Mouse (Mus musculus) gastrocnemius, postnatal 14 days (tissue): ENCODE measurements around the gene Tmem185b. TPM values are rescaled to one million over a fixed set of nuclear protein-coding genes. Genes with fewer than 3 reads are reported as not detected.

Source experiments
- DNase-seq: peaks from one replicate; pipeline ENCODE4 v3.0.0; 2021; ENCODE audit warnings: mixed read lengths
- intact Hi-C: fragments of 180-260 bp; cut with DNase I; formaldehyde crosslinking; loops from one replicate; pipeline ENCODE4 v1.15.1; 2025; ENCODE audit warnings: low total_unique reads
- long read RNA-seq, 2 experiments: library from polyadenylated mRNA; stranded (forward); transcript quantifications; one replicate each; pipeline ENCODE4 v2.0.0; 2021
- total RNA-seq, 2 experiments: library from RNA; stranded (reverse); gene quantifications; 2 replicates each; pipeline ENCODE4 v1.2.3; 2021

The Tmem185b gene
- total RNA-seq, result 1 to 10 TPM; 5.5 to 5.9 TPM
- long read RNA-seq, experiment 1, transcript Tmem185b-202 (1 exons, 2,824 nt), result major isoform, 7 of 8 reads
- long read RNA-seq, experiment 1, partial matches to known transcripts, result 0 of 8 reads
- long read RNA-seq, experiment 1, other reads (novel, unspliced or antisense), result 0 of 8 reads
- long read RNA-seq, experiment 2, partial matches to known transcripts, result 0 of 2 reads
- long read RNA-seq, experiment 2, other reads (novel, unspliced or antisense), result 0 of 2 reads

DNA sequence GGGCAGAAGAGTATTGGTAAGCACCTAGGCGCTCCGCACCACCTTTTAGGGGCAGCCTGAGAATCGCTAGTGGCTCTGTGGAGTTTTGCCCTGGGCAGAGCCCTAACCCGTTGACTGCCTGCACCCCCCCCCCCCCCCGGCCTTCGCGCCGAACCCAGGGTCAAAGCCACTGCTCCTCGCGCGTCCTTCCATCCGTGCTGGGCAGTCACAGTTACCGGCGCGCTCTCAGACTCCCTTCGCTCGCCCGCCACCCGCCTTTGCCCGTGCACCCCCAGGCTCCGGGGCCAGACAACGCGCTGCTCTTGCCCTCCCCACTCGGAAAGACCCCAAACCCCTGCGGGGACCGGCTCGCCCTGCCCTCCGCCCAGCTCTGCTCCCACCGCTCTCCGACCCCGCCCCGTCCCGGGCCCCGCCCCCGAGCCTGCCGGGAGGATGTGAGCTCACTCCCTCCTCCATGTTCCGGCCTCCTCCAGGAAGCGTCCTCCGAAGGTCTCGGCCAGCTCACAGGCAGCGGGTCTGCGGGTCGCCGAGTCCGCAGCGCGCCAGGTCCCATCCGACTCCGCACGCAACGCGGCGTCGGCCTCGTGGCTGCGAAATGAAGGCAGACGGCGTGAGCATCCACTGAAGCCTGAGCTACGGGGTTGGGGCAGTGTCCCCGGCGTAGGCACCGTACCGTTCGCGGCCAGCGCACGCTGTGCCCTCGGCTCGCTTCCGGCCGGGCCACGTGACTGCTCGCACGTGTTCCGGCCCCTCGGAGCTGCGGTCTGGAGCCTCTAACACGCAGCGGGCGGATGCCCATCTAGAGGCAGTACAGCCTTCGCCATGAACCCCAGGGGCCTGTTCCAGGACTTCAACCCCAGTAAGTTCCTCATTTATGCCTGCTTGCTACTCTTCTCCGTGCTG is at the start of gene Tmem185b:
TSS of gene Tmem185b (plus strand) at position 472 of the 903 bp plus-strand sequence.
- intact Hi-C loops, result no loop called here
- peak; percentile 95 for DNase-seq

DNA sequence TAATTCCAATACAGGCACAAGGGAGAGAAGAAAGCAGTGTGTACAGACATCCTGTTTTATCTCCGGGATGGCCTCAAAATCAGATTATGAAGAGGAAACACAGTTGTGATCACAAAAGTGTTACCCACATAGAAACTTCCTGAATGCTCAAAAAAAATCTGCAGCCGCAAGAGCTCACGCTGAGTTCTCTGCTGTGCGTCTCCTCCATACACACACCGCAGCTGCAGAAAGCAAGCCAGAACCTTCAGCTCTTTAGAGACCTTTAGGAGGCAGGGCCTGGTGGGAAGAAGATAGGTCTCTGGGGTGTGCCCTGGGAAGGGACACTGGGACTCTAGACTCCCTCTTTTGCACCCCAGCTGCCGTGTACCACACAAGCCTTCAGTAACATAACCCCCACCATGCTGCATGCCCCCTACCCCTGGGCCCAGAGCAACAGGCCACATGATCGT is 49.0 kb upstream of the Tmem185b start:
- DNase-seq, result no peak
- intact Hi-C loops, result no loop called here

GRCm38 (mm10) chr1:119479641-119480040 is 46.3 kb upstream of the Tmem185b start:
- intact Hi-C loops, result no loop called here

DNA sequence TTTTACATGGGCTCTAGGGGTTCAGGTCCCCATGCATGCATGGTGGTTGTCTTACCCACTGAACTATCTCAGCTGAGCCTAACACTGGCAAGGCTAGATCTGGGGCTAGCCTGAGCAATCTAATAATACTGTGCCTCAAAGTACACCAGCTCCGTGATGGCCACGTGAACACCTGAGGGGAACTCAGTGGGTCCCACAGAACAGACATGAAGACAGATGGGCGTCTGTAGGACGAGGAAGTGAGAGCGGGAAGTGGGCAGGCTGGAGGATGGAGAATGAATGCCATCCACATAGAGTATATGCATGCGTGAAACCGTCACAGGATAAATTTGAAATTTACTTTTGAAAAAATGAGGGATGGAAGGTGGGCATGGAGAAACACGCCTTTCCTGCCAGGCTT is 45.3 kb upstream of the Tmem185b start:
- intact Hi-C loops, result no loop called here

More at GRCm38 (mm10) chr1:119479641-119480040, 46.3 kb upstream of the Tmem185b start:
- DNase-seq, result no peak

GRCm38 (mm10) chr1:119481205-119481932 is 44.6 kb upstream of the Tmem185b start:
- intact Hi-C loops, result no loop called here
- no peak for DNase-seq

More for the DNA sequence above, 45.3 kb upstream of the Tmem185b start:
- no peak for DNase-seq

DNA sequence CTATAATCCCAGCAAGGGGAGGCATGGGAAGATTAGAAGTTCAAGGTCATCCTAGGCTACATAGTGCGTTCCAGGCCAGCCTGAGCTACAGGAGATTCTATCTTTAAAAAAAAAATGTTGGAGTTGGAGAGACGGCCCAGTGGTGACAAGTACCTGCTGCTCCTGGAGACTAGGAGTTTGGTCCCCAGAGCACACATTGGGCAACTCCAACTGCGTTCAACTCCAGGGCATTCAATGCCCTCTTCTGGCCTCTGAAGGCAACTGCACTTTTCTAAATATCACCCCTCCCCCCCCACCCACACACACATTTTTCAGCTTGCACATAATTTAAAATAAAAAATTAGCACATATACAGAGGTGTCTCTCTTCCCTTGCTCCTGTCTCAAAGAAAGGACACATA is 43.1 kb upstream of the Tmem185b start:
- DNase-seq, result no peak
- intact Hi-C loops, result no loop called here

GRCm38 (mm10) chr1:119484457-119484856 is 41.5 kb upstream of the Tmem185b start:
- no peak for DNase-seq
- intact Hi-C loops, result no loop called here

- intact Hi-C loops, result no loop called here
- no peak for DNase-seq
Observed at GRCm38 (mm10) chr1:119485825-119486224, 40.1 kb upstream of the Tmem185b start.

- no peak for DNase-seq
- intact Hi-C loops, result no loop called here
Observed at GRCm38 (mm10) chr1:119487917-119488590, 37.9 kb upstream of the Tmem185b start.

- intact Hi-C loops, result no loop called here
- no peak for DNase-seq
Observed at GRCm38 (mm10) chr1:119490765-119491164, 35.2 kb upstream of the Tmem185b start.

DNA sequence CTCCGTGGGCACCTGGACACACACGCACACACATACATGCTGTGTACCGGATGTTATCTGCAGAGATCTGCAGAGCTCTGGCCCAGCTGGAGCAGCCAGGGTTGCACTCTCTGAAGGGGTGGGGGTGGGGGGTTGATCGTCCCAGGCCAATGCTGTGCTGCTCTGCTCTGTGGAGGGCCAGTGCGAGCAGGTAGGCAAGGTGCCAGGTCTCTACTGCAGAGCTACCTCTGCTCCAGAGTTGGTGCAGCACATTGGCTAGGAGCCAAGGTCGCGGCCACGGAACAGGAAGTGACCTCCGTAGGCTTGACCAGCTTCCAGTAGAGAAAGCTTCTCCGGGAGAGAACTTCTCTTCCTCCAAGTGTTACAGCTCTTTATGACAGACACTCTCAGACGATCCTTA is 33.9 kb upstream of the Tmem185b start:
- intact Hi-C loops, result no loop called here
- DNase-seq, result peak; percentile 83

DNA sequence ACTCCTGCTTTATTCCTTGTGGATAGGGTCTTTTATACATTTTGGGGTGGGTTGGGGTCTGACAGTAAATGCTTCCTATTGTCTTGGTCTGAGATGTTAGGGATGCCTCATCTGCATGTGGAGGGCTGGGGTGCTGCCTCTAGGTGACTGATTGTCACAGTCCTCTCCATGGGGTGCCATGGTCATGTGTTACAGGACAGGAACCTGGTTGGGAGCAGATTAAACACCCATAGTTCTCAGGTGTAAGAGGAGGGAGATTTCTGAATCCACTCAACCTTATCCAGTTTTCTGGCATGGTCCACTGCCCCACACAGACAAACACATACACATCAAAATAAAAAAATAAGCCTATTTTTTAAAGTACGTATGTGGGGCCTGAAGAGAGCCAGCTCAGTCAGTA is 33.5 kb upstream of the Tmem185b start:
- intact Hi-C loops, result no loop called here
- no peak for DNase-seq

DNA sequence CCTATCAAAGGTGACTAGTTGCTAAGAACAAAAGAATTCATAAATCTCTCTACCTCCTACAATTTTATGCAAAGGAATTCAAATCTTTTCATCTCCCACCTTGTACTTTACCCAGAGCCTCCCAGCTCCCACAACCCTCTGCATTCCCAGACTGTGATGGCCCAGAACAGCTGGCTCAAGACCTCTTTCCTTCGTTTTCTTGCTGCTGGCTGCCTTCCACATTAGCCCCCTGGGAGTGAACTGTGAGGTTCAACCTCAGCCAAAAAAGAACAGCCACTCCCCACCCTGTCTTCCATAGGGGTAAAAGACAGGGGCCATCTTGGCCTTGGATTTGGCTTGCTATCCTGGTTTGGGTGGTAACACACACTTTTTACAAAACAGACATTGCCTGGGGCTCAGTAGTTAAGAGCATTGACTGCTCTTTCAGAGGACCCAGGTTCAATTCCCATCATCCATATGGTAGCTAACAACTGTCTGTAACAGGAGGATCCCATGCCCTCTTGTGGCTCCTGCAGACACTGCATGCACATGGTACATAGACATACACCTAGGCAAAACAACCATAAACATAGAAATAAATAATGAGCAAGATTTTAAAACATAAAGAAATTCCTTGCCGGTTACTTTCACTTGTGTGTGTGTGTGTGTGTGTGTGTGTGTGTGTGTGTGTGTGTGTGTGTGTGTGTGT is 31.8 kb upstream of the Tmem185b start:
- intact Hi-C loops, result no loop called here
- DNase-seq, result peak; percentile 59

GRCm38 (mm10) chr1:119494712-119495395 is 31.1 kb upstream of the Tmem185b start:
- intact Hi-C loops, result no loop called here
- no peak for DNase-seq

DNA sequence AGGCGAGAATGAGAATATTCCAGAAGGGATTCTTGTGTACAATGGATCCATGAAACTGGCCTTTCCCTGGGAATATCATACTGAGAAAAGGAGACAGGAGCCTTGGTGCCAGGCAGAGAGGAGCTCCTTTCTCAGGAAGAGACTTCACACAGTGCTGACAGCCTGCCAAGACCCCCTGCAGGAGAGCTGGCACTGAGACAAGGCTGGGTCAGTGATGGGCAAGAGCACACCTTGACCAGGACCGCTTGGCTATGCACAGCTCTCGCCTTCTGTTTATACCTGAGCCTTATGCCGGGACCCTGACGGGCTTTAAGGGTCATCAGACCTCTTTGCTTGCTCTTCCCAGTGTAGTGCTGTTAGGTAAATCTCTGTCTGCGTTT is 30.6 kb upstream of the Tmem185b start:
- DNase-seq, result no peak
- intact Hi-C loops, result no loop called here

GRCm38 (mm10) chr1:119497346-119498004 is 28.5 kb upstream of the Tmem185b start:
- no peak for DNase-seq
- intact Hi-C loops, result no loop called here

GRCm38 (mm10) chr1:119498536-119499231 is 27.3 kb upstream of the Tmem185b start:
- DNase-seq, result no peak
- intact Hi-C loops, result no loop called here
